Mouse (Mus musculus) MEL (cell line): ENCODE results near the gene Micall1. TPM values are rescaled to one million over a fixed set of nuclear protein-coding genes. Genes with fewer than 3 reads are reported as not detected.

Source experiments
- DNase-seq: peaks from one replicate; pipeline ENCODE4 v3.0.0; 2011; ENCODE audit warnings: low read depth, low spot score
- H3K27ac ChIP-seq: 2 replicates; pipeline ENCODE4 v1.5.1; 2012; ENCODE audit warnings: low read depth, mild to moderate bottlenecking, control low read depth, low read length, moderate library complexity; ENCODE audit not compliant: control insufficient read depth
- H3K27me3 ChIP-seq, 2 experiments: fragments of 150-350 bp in 1 of 2; sonication (generic) in 1 of 2; 2 replicates each; pipeline ENCODE4 v1.6.1; 2012; ENCODE audit warnings: low read length in 2 of 2, mild to moderate bottlenecking in 2 of 2, improper control_type of control experiment in 1 of 2, moderate library complexity in 1 of 2; ENCODE audit not compliant: insufficient read depth in 2 of 2, control insufficient read depth in 1 of 2
- H3K36me3 ChIP-seq, 2 experiments: 2 replicates each; pipeline ENCODE4 v1.6.1; 2012 to 2014; ENCODE audit warnings: low read length in 2 of 2, improper control_type of control experiment in 1 of 2, inconsistent platforms in 1 of 2, mild to moderate bottlenecking in 1 of 2; ENCODE audit not compliant: insufficient read depth in 2 of 2, control insufficient read depth in 1 of 2
- H3K4me1 ChIP-seq, 2 experiments: fragments of 150-350 bp in 1 of 2; sonication (generic) in 1 of 2; 2 replicates each; pipeline ENCODE4 v1.6.1; 2012; ENCODE audit warnings: low read length in 2 of 2, improper control_type of control experiment in 1 of 2, mild to moderate bottlenecking in 1 of 2; ENCODE audit not compliant: insufficient read depth in 2 of 2, control insufficient read depth in 1 of 2
- H3K4me3 ChIP-seq, 2 experiments: fragments of 150-350 bp in 1 of 2; sonication (generic) in 1 of 2; 2 replicates each; pipeline ENCODE4 v1.5.1; 2012; ENCODE audit warnings: low read depth in 2 of 2, low read length in 2 of 2, mild to moderate bottlenecking in 2 of 2, moderate library complexity in 2 of 2, control low read depth in 1 of 2, improper control_type of control experiment in 1 of 2; ENCODE audit not compliant: control insufficient read depth in 1 of 2, insufficient read depth in 1 of 2
- H3K79me2 ChIP-seq: 2 replicates; pipeline ENCODE4 v1.6.1; 2012; ENCODE audit warnings: mild to moderate bottlenecking, low read length, moderate library complexity; ENCODE audit not compliant: control insufficient read depth, poor library complexity, insufficient read depth
- H3K9ac ChIP-seq: 2 replicates; pipeline ENCODE4 v1.6.1; 2012; ENCODE audit warnings: low read depth, mild to moderate bottlenecking, control low read depth, low read length, moderate library complexity; ENCODE audit not compliant: control insufficient read depth, poor library complexity, severe bottlenecking
- H3K9me3 ChIP-seq: fragments of 150-350 bp; sonication (generic); replicated peaks from 2 replicates; pipeline ENCODE4 v1.6.1; 2012; ENCODE audit warnings: mild to moderate bottlenecking, low read length, improper control_type of control experiment, moderate library complexity; ENCODE audit not compliant: insufficient read depth
- CHD2 ChIP-seq: IDR thresholded peaks from 2 replicates; pipeline ENCODE4 v1.6.1; 2011; ENCODE audit warnings: low read length, improper control_type of control experiment
- E2F4 ChIP-seq: IDR thresholded peaks from 2 replicates; pipeline ENCODE4 v1.6.1; 2011; ENCODE audit warnings: low read depth, low read length, improper control_type of control experiment, borderline replicate concordance
- ELF1 ChIP-seq: IDR thresholded peaks from 2 replicates; pipeline ENCODE4 v1.6.1; 2014; ENCODE audit warnings: low read depth, mild to moderate bottlenecking, inconsistent platforms, low read length, improper control_type of control experiment, moderate library complexity
- EP300 ChIP-seq, 2 experiments: IDR thresholded peaks; 2 replicates each; pipeline ENCODE4 v1.6.1; 2011; ENCODE audit warnings: improper control_type of control experiment in 2 of 2, low read length in 2 of 2, low read depth in 1 of 2, mild to moderate bottlenecking in 1 of 2
- GABPA ChIP-seq: IDR thresholded peaks from 2 replicates; pipeline ENCODE4 v1.6.1; 2012; ENCODE audit warnings: low read depth, mild to moderate bottlenecking, inconsistent platforms, low read length, improper control_type of control experiment, moderate library complexity
- GATA1 ChIP-seq: IDR thresholded peaks from 2 replicates; pipeline ENCODE4 v1.6.1; 2011; ENCODE audit warnings: low read depth, low read length, improper control_type of control experiment
- JUND ChIP-seq: IDR thresholded peaks from 2 replicates; pipeline ENCODE4 v1.6.1; 2011; ENCODE audit warnings: low read depth, mild to moderate bottlenecking, improper control_type of control experiment, low read length
- KAT2A ChIP-seq: conservative IDR thresholded peaks from 2 replicates; pipeline ENCODE4 v1.6.1; 2012; ENCODE audit warnings: low read depth, low read length, improper control_type of control experiment, inconsistent platforms
- MAX ChIP-seq: IDR thresholded peaks from 2 replicates; pipeline ENCODE4 v1.6.1; 2011; ENCODE audit warnings: low read length, improper control_type of control experiment
- MAZ ChIP-seq: IDR thresholded peaks from 2 replicates; pipeline ENCODE4 v1.6.1; 2012; ENCODE audit warnings: low read depth, mild to moderate bottlenecking, inconsistent platforms, low read length, improper control_type of control experiment
- MEF2A ChIP-seq: IDR thresholded peaks from 2 replicates; pipeline ENCODE4 v1.6.1; 2014; ENCODE audit warnings: low read depth, mild to moderate bottlenecking, inconsistent platforms, low read length, improper control_type of control experiment; ENCODE audit not compliant: poor library complexity, insufficient replicate concordance, severe bottlenecking; ENCODE audit errors: extremely low read depth
- MXI1 ChIP-seq: IDR thresholded peaks from 2 replicates; pipeline ENCODE4 v1.6.1; 2011; ENCODE audit warnings: mild to moderate bottlenecking, low read depth, low read length, improper control_type of control experiment
- MYB ChIP-seq: IDR thresholded peaks from 2 replicates; pipeline ENCODE4 v1.6.1; 2011; ENCODE audit warnings: mild to moderate bottlenecking, low read depth, low read length, improper control_type of control experiment
- MYC ChIP-seq: IDR thresholded peaks from 2 replicates; pipeline ENCODE4 v1.6.1; 2011; ENCODE audit warnings: low read depth, mild to moderate bottlenecking, low read length, improper control_type of control experiment, moderate library complexity
- POLR2A ChIP-seq, 2 experiments: IDR thresholded peaks; 2 replicates each; pipeline ENCODE4 v1.6.1; 2011 to 2012; ENCODE audit warnings: low read length in 2 of 2, mild to moderate bottlenecking in 2 of 2, control low read depth in 1 of 2, improper control_type of control experiment in 1 of 2, low read depth in 1 of 2, moderate library complexity in 1 of 2; ENCODE audit not compliant: control insufficient read depth in 1 of 2, insufficient read depth in 1 of 2, poor library complexity in 1 of 2
- POLR2AphosphoS5 ChIP-seq: IDR thresholded peaks from 2 replicates; pipeline ENCODE4 v1.6.1; 2012; ENCODE audit warnings: low read depth, borderline replicate concordance, mild to moderate bottlenecking, inconsistent platforms, low read length, moderate library complexity, mixed read lengths
- RAD21 ChIP-seq: IDR thresholded peaks from 2 replicates; pipeline ENCODE4 v1.6.1; 2011; ENCODE audit warnings: mild to moderate bottlenecking, low read depth, low read length, improper control_type of control experiment
- RCOR1 ChIP-seq: IDR thresholded peaks from 2 replicates; pipeline ENCODE4 v1.6.1; 2012; ENCODE audit warnings: low read depth, mild to moderate bottlenecking, inconsistent platforms, low read length, improper control_type of control experiment
- SIN3A ChIP-seq: IDR thresholded peaks from 2 replicates; pipeline ENCODE4 v1.6.1; 2012; ENCODE audit warnings: low read length, improper control_type of control experiment, inconsistent platforms
- TAL1 ChIP-seq: IDR thresholded peaks from 2 replicates; pipeline ENCODE4 v1.6.1; 2012; ENCODE audit warnings: mild to moderate bottlenecking, inconsistent platforms, low read length, moderate library complexity, mixed read lengths
- TCF12 ChIP-seq: IDR thresholded peaks from 2 replicates; pipeline ENCODE4 v1.6.1; 2014; ENCODE audit warnings: low read depth, mild to moderate bottlenecking, inconsistent platforms, low read length, improper control_type of control experiment, moderate library complexity
- UBTF ChIP-seq: IDR thresholded peaks from 2 replicates; pipeline ENCODE4 v1.6.1; 2012; ENCODE audit warnings: low read depth, mild to moderate bottlenecking, inconsistent platforms, low read length, improper control_type of control experiment, moderate library complexity, borderline replicate concordance; ENCODE audit not compliant: insufficient read depth
- USF1 ChIP-seq: IDR thresholded peaks from 2 replicates; pipeline ENCODE4 v1.6.1; 2014; ENCODE audit warnings: low read depth, mild to moderate bottlenecking, inconsistent platforms, low read length, improper control_type of control experiment, moderate library complexity
- USF2 ChIP-seq, 2 experiments: IDR thresholded peaks; 2 replicates each; pipeline ENCODE4 v1.6.1; 2011 to 2012; ENCODE audit warnings: improper control_type of control experiment in 2 of 2, low read length in 2 of 2, borderline replicate concordance in 1 of 2, inconsistent platforms in 1 of 2, low read depth in 1 of 2, mild to moderate bottlenecking in 1 of 2; ENCODE audit not compliant: insufficient read depth in 1 of 2
- ZKSCAN1 ChIP-seq: IDR thresholded peaks from 2 replicates; pipeline ENCODE4 v1.6.1; 2012; ENCODE audit warnings: low read depth, mild to moderate bottlenecking, inconsistent platforms, low read length, improper control_type of control experiment, moderate library complexity
- ZMIZ1 ChIP-seq: IDR thresholded peaks from 2 replicates; pipeline ENCODE4 v1.6.1; 2012; ENCODE audit warnings: low read depth, mild to moderate bottlenecking, inconsistent platforms, low read length, improper control_type of control experiment, moderate library complexity
- ZNF384 ChIP-seq: IDR thresholded peaks from 2 replicates; pipeline ENCODE4 v1.6.1; 2012; ENCODE audit warnings: low read depth, mild to moderate bottlenecking, inconsistent platforms, low read length, improper control_type of control experiment
- polyA plus RNA-seq, 2 experiments: library from polyadenylated mRNA; stranded (reverse) in 1 of 2; unstranded in 1 of 2; fragments of >175 nt in 1 of 2; fragments of >200 nt in 1 of 2; gene quantifications; 2 replicates each; pipeline versions ENCODE4 v1.2.1 to v1.2.4; 2012; ENCODE audit warnings: low replicate concordance in 2 of 2, low read depth in 1 of 2; ENCODE audit not compliant: insufficient read length in 2 of 2, insufficient read depth in 1 of 2, missing spikeins in 1 of 2
- total RNA-seq: library from RNA; depleted of rRNA; stranded (reverse); fragments of 300-350 nt; gene quantifications from 2 replicates; pipeline ENCODE4 v1.2.3, GENCODE M21; 2012

Micall1 gene
- total and polyA plus RNA-seq, 3 experiments, result 4.8 to 13.5 TPM; not detected in 1

DNA sequence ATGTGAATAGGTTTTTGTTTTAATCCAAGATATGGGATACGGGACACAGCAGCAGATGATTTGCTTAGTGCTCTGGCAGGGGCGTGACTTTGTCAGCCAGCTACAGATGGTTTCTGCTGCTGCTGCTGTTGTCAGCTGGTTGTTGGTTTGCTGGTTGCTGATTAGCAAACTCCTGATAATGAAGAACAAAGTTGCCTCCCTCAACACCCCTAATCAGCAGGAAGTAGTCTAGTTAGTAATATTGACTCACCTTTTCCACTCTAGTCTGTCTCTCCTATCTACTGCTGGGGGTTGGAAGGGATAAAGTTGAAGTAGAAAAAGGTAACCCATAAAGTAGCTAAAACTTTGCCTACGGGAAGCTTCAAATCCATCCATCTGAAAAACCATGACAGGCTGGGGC is 41.1 kb upstream of the Micall1 start (continued):
- TF ChIP-seq MAZ (no peak), ZMIZ1 (no peak)

DNA sequence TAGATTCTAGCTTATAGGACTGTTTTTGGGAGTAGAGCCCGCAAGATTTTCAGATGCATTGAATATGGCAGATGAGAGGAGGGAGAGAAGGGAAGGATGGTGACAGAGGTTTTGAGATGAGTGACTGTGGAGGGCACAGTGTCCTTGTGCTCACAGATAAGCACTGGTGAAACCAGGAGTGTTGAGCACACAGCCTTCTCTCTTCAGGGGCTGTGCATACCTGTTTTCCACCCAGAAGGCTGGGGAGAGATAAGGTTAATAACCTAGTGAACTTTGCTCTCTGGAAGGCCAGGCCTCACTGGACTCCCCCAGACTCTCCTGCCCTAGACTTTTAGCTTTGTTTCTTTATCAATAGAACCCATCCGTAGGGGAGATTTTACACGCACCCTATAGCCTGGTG is 40.3 kb upstream of the Micall1 start:
- Histone ChIP-seq H3K9me3 (no peaks in the 10 kb centered on the region), H3K27ac (peak overlapping the region; percentile 88), H3K27me3 (no peaks in the 10 kb centered on the region), H3K36me3 (peaks cover 0 to 34% of the 10 kb centered on the region in 2 experiments; a peak in 2 of 4 replicates)
- TF ChIP-seq RAD21 (no peak), TAL1 (peak; percentile 64), EP300 (IDR thresholded peaks at IDR 0.05; ENCODE audit: low read depth in 1 of 2, low read length in 2 of 2) (peak in 1 of 2 experiments; percentile 13; a peak in 1 of 4 replicates), USF2 (IDR thresholded peaks at IDR 0.05; ENCODE audit: borderline replicate concordance in 1 of 2, insufficient read depth in 1 of 2, low read depth in 1 of 2, low read length in 2 of 2) (no peak), TCF12 (peak; percentile 24; the same call in 1 of the 2 replicates), CHD2 (no peak), GATA1 (peak; percentile 62), KAT2A (no peak), MAX (0 out of 2 replicates have a peak, but pooled peaks have one; percentile 17), MYC (no peak)
- TF ChIP-seq, all 39 proteins: peak for 5
- H3K79me2 ChIP-seq, result no peaks in the 10 kb centered on the region
- H3K4me1 ChIP-seq, result peaks cover 6 to 42% of the 10 kb centered on the region in 2 experiments
- peak overlapping the region; percentile 19; the same call in 1 of the 2 replicates for H3K9ac ChIP-seq
- no peak overlapping the region for H3K4me3 ChIP-seq
- peak; percentile 46 for DNase-seq

DNA sequence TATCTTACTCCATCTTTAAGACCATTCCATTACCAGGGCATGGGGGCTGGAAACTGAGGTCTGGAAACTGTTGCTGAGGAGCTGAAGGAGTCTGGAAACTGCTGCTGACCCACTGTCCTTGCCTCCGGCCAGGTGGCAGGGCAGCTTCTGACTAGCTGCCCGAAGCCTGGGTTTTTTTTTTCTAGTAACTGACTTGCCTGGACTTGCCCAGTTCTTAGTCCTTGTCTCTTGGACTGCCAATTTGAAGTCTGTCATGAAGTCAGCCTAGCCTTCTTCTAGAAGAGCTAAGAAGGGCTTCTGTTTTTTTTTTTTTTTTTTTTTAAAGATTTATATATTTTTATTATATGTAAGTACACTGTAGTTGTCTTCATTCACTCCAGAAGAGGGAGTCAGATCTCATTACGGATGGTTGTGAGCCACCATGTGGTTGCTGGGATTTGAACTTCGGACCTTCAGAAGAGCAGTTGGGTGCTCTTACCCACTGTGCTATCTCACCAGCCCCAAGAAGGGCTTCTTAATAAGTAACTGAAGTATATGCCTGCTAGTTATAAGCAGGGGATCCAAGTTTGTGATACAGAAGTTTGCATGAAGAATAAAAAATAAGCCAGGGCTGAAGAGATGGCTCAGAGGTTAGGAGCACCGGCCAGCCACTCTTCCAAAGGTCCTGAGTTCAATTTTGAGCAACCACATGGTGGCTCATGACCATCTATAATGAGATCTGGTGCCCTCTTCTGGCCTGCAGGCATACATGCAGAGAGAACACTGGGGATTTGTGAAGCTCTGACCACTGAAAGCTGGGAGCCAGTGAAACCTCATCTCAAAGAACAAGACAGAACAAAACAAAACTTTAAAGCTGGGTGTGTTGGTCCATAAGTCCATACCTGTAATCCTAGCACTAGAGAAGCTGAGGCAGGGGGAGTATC is 37.3 kb upstream of the Micall1 start:
- H3K79me2 ChIP-seq, result peaks cover 13% of the 10 kb centered on the region
- no peak overlapping the region for H3K9ac ChIP-seq
- H3K4me1 ChIP-seq, result peaks cover 6 to 39% of the 10 kb centered on the region in 2 experiments
- peak; percentile 56 for DNase-seq
- peaks cover 0 to 35% of the 10 kb centered on the region in 2 experiments; a peak in 2 of 4 replicates for H3K36me3 ChIP-seq
- H3K27ac ChIP-seq, result no peak overlapping the region
- H3K27me3 ChIP-seq, result no peaks in the 10 kb centered on the region
- H3K4me3 ChIP-seq, result no peak overlapping the region
- no peaks in the 10 kb centered on the region for H3K9me3 ChIP-seq
- TF ChIP-seq ELF1, result no peak
- TF ChIP-seq SIN3A, result no peak; the same call in 1 of the 2 replicates
- TF ChIP-seq JUND, result no peak
- no peak for TF ChIP-seq E2F4
- no peak for TF ChIP-seq TAL1
- no peak for TF ChIP-seq ZMIZ1
- TF ChIP-seq MEF2A, result no peak
- TF ChIP-seq ZNF384, result peak; percentile 17; the same call in 1 of the 2 replicates
- peak; percentile 88 for TF ChIP-seq MYC
- no peak for TF ChIP-seq POLR2A (IDR thresholded peaks at IDR 0.05; ENCODE audit: control insufficient read depth in 1 of 2, insufficient read depth in 1 of 2, low read depth in 1 of 2, low read length in 2 of 2, poor library complexity in 1 of 2)
- TF ChIP-seq UBTF, result no peak
- TF ChIP-seq ZKSCAN1, result no peak
- TF ChIP-seq POLR2AphosphoS5, result no peak
- TF ChIP-seq USF1, result no peak
- no peak for TF ChIP-seq CHD2
- no peak for TF ChIP-seq KAT2A
- no peak for TF ChIP-seq RCOR1
- TF ChIP-seq GABPA, result no peak
- no peak for TF ChIP-seq MXI1
- TF ChIP-seq MYB, result no peak
- no peak for TF ChIP-seq GATA1
